Mouse (Mus musculus): ENCODE measurements around the gene Gcdh. TPM values are rescaled to one million over a fixed set of nuclear protein-coding genes. Genes with fewer than 3 reads are reported as not detected.
A peak's percentile ranks its signal among the peaks of the same experiment; 100 is the strongest.

Gcdh gene
- 25.6 and 29.8 TPM in 2 replicates for polyA plus RNA-seq (2014; fragmentation: Nextera tagmentation; extraction: Ambion mirVana)

- Histone ChIP-seq H3K27ac (peak within 1 kb of the TSS; percentile 0; the same call in 1 of the 2 replicates), H3K4me1 (replicated peaks; ENCODE audit: control insufficient read depth, insufficient read depth, low read length) (peaks cover 14% of the 10 kb centered on the region), H3K36me3 (replicated peaks; ENCODE audit: control insufficient read depth, insufficient read depth) (0 out of 2 replicates have a peak, but pooled peaks cover 6% of the 10 kb centered on the region), H3K9me3 (ENCODE audit: control insufficient read depth, low read length) (no peaks in the 10 kb centered on the region), H3K4me2 (replicated peaks) (peak within 1 kb of the TSS; percentile 83), H3K27me3 (ENCODE audit: control insufficient read depth, insufficient read depth, low read length) (no peaks in the 10 kb centered on the region), H3K4me3 (replicated peaks; ENCODE audit: low read length) (peak within 1 kb of the TSS; percentile 60), H3K9ac (peak within 1 kb of the TSS; percentile 84)
- 0% methylated on average over 11 of the region's 11 CpGs for WGBS
- peak; percentile 99 for ATAC-seq (ENCODE audit: low FRiP score)
- DNase-seq (ENCODE audit: low spot score) = peak; percentile 90
Measured at GRCm38 (mm10) chr8:84893709-84894134, at the start of gene Gcdh. TSS of gene Gcdh (minus strand) at chr8:84893921.

- Histone ChIP-seq H3K27me3 (ENCODE audit: control insufficient read depth, insufficient read depth, low read length) (peaks cover 13% of the 10 kb centered on the region), H3K4me3 (replicated peaks; ENCODE audit: low read length) (peak overlapping the region; percentile 81), H3K4me1 (replicated peaks; ENCODE audit: control insufficient read depth, insufficient read depth, low read length) (peaks cover 30% of the 10 kb centered on the region), H3K27ac (peak overlapping the region; percentile 98), H3K9ac (peak overlapping the region; percentile 95), H3K9me3 (ENCODE audit: control insufficient read depth, low read length) (no peaks in the 10 kb centered on the region), H3K4me2 (replicated peaks) (peak overlapping the region; percentile 90), H3K36me3 (replicated peaks; ENCODE audit: control insufficient read depth, insufficient read depth) (peaks cover 1% of the 10 kb centered on the region; the same call in 1 of the 2 replicates)
- no peak for DNase-seq (ENCODE audit: low spot score)
- WGBS = 62% methylated on average over 12 of the region's 13 CpGs
- no peak for ATAC-seq (ENCODE audit: low FRiP score)
Measured at GRCm38 (mm10) chr8:84937620-84938485, 44.1 kb upstream of the Gcdh start.

GRCm38 (mm10) chr8:84936962-84937546, 43.3 kb upstream of the Gcdh start, which contains the start of gene Mast1:
TSS of gene Mast1 (minus strand) at chr8:84937359.
- H3K4me1 ChIP-seq (replicated peaks; ENCODE audit: control insufficient read depth, insufficient read depth, low read length) = peaks cover 30% of the 10 kb centered on the region
- peaks cover 13% of the 10 kb centered on the region for H3K27me3 ChIP-seq (ENCODE audit: control insufficient read depth, insufficient read depth, low read length)
- H3K4me2 ChIP-seq (replicated peaks) = peak within 1 kb of the TSS; percentile 90
- peak within 1 kb of the TSS; percentile 98 for H3K27ac ChIP-seq
- under 1% methylated on average over 50 of the region's 50 CpGs for WGBS
- ATAC-seq (ENCODE audit: low FRiP score) (peak; percentile 76), DNase-seq (ENCODE audit: low spot score) (peak; percentile 84)
- no peaks in the 10 kb centered on the region for H3K9me3 ChIP-seq (ENCODE audit: control insufficient read depth, low read length)
- peak within 1 kb of the TSS; percentile 95 for H3K9ac ChIP-seq
- peaks cover 9% of the 10 kb centered on the region; the same call in 1 of the 2 replicates for H3K36me3 ChIP-seq (replicated peaks; ENCODE audit: control insufficient read depth, insufficient read depth)
- peak within 1 kb of the TSS; percentile 81 for H3K4me3 ChIP-seq (replicated peaks; ENCODE audit: low read length)

DNA sequence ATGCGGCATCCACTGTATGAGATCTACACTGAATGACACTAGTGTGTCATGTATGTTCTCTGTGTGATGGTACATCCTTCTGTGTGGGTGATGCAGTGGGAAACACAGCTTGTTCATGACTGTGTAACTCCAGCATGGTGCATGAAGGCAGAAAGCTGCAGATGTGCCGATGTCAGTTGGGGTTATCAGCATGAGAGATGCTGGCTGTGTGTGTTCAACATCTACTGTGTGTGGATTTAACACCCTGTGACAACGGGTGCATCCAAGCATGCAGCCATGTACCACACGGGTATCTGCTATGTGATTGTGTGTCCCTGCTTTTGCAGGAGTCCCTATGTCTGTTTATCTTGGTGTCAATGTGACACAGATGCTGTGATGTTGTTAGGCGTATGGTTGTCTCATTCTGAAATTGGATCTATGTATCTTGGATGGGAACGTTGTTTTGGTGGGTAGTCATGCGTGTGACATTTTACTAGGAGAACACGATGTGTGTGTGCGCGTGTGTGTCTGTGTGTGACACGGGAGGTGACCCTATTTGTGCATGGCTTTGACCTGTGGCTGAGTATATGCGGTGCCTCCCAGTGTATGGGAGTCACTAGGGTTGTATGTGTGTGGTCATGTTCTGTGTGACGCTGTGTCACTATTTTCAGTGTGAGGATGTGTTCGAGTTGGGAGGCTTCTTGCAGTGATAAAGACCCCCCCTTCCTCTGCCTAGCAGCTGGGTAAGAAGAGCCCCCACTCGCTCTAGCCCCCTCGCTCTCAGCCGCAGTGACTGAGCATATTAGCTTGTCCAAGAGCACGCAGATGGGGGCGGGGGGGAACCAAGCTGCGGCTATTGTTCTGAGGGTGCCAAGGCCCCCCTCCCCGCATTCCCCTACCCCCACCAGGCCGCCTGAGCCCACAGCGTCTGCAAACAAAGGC, 42.6 kb upstream of the Gcdh start:
- ATAC-seq (ENCODE audit: low FRiP score) = peak; percentile 43
- WGBS = 11% methylated on average over 23 of the region's 23 CpGs
- no peak for DNase-seq (ENCODE audit: low spot score)

GRCm38 (mm10) chr8:84935489-84935888, 41.8 kb upstream of the Gcdh start:
- 4% methylated on average over 14 of the region's 14 CpGs for WGBS
- H3K27ac ChIP-seq = peak overlapping the region; percentile 98
- peak overlapping the region; percentile 95 for H3K9ac ChIP-seq
- H3K9me3 ChIP-seq (ENCODE audit: control insufficient read depth, low read length) = no peaks in the 10 kb centered on the region
- DNase-seq (ENCODE audit: low spot score) (no peak), ATAC-seq (ENCODE audit: low FRiP score) (0 out of 2 replicates have a peak, but pooled peaks have one; percentile 5)
- H3K27me3 ChIP-seq (ENCODE audit: control insufficient read depth, insufficient read depth, low read length) = peaks cover 13% of the 10 kb centered on the region
- H3K36me3 ChIP-seq (replicated peaks; ENCODE audit: control insufficient read depth, insufficient read depth) = peaks cover 24% of the 10 kb centered on the region
- H3K4me1 ChIP-seq (replicated peaks; ENCODE audit: control insufficient read depth, insufficient read depth, low read length) = peaks cover 30% of the 10 kb centered on the region
- peak overlapping the region; percentile 90 for H3K4me2 ChIP-seq (replicated peaks)
- H3K4me3 ChIP-seq (replicated peaks; ENCODE audit: low read length) = peak overlapping the region; percentile 81

More for the DNA sequence above, 42.6 kb upstream of the Gcdh start:
- Histone ChIP-seq H3K4me2 (replicated peaks) (peak overlapping the region; percentile 90), H3K36me3 (replicated peaks; ENCODE audit: control insufficient read depth, insufficient read depth) (peaks cover 17% of the 10 kb centered on the region; the same call in 1 of the 2 replicates), H3K9me3 (ENCODE audit: control insufficient read depth, low read length) (no peaks in the 10 kb centered on the region), H3K9ac (peak overlapping the region; percentile 95), H3K27me3 (ENCODE audit: control insufficient read depth, insufficient read depth, low read length) (peaks cover 13% of the 10 kb centered on the region), H3K4me1 (replicated peaks; ENCODE audit: control insufficient read depth, insufficient read depth, low read length) (peaks cover 30% of the 10 kb centered on the region), H3K27ac (peak overlapping the region; percentile 98), H3K4me3 (replicated peaks; ENCODE audit: low read length) (peak overlapping the region; percentile 81)

DNA sequence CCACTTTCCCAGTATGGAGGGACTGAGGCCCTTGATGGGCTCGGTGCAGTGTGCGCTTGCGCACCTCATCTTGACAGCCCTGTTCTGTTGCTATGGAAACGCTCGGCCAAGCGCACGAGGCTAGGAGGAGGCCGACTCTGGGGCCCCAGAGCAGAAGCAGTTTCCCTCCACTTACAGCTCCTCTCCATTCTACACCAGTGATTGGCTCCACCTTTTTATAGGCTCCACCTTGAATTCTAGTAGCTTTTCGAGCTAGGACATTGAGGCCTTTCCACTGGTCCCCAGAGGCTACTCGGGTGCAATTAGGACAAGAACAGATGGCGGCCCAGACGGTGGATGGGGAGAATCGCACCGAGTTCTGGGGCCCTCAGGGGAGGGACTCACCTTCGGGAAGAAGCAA, 41.1 kb upstream of the Gcdh start:
- H3K9ac ChIP-seq = peak overlapping the region; percentile 95
- no peaks in the 10 kb centered on the region for H3K9me3 ChIP-seq (ENCODE audit: control insufficient read depth, low read length)
- WGBS = under 1% methylated on average over 15 of the region's 15 CpGs
- H3K4me3 ChIP-seq (replicated peaks; ENCODE audit: low read length) = peak overlapping the region; percentile 81
- peak overlapping the region; percentile 98 for H3K27ac ChIP-seq
- H3K4me1 ChIP-seq (replicated peaks; ENCODE audit: control insufficient read depth, insufficient read depth, low read length) = peaks cover 30% of the 10 kb centered on the region
- H3K4me2 ChIP-seq (replicated peaks) = peak overlapping the region; percentile 90
- peaks cover 30% of the 10 kb centered on the region for H3K36me3 ChIP-seq (replicated peaks; ENCODE audit: control insufficient read depth, insufficient read depth)
- ATAC-seq (ENCODE audit: low FRiP score) (peak; percentile 71), DNase-seq (ENCODE audit: low spot score) (peak; percentile 86)
- peaks cover 13% of the 10 kb centered on the region for H3K27me3 ChIP-seq (ENCODE audit: control insufficient read depth, insufficient read depth, low read length)

- H3K27me3 ChIP-seq (ENCODE audit: control insufficient read depth, insufficient read depth, low read length) = peaks cover 13% of the 10 kb centered on the region
- no peak for DNase-seq (ENCODE audit: low spot score)
- WGBS = 79% methylated on average over 16 of the region's 16 CpGs
- peaks cover 33% of the 10 kb centered on the region for H3K4me1 ChIP-seq (replicated peaks; ENCODE audit: control insufficient read depth, insufficient read depth, low read length)
- ATAC-seq (ENCODE audit: low FRiP score) = no peak
- peaks cover 39% of the 10 kb centered on the region for H3K36me3 ChIP-seq (replicated peaks; ENCODE audit: control insufficient read depth, insufficient read depth)
- H3K4me3 ChIP-seq (replicated peaks; ENCODE audit: low read length) = peak overlapping the region; percentile 81
- H3K4me2 ChIP-seq (replicated peaks) = peak overlapping the region; percentile 90
- H3K27ac ChIP-seq = no peak overlapping the region
- H3K9ac ChIP-seq = no peak overlapping the region
- no peaks in the 10 kb centered on the region for H3K9me3 ChIP-seq (ENCODE audit: control insufficient read depth, low read length)
Measured at GRCm38 (mm10) chr8:84933767-84934559, 40.2 kb upstream of the Gcdh start.

- H3K36me3 ChIP-seq (replicated peaks; ENCODE audit: control insufficient read depth, insufficient read depth) = peaks cover 66% of the 10 kb centered on the region
- H3K27me3 ChIP-seq (ENCODE audit: control insufficient read depth, insufficient read depth, low read length) = no peaks in the 10 kb centered on the region
- H3K4me1 ChIP-seq (replicated peaks; ENCODE audit: control insufficient read depth, insufficient read depth, low read length) = peaks cover 24% of the 10 kb centered on the region
- DNase-seq (ENCODE audit: low spot score) = no peak
- no peak overlapping the region for H3K4me3 ChIP-seq (replicated peaks; ENCODE audit: low read length)
- no peak overlapping the region for H3K9ac ChIP-seq
- no peak overlapping the region for H3K4me2 ChIP-seq (replicated peaks)
- no peak for ATAC-seq (ENCODE audit: low FRiP score)
- H3K9me3 ChIP-seq (ENCODE audit: control insufficient read depth, low read length) = no peaks in the 10 kb centered on the region
- 91% methylated on average over 13 of the region's 13 CpGs for WGBS
- H3K27ac ChIP-seq = no peak overlapping the region
Measured at GRCm38 (mm10) chr8:84930582-84930981, 36.9 kb upstream of the Gcdh start.
